Mouse (Mus musculus): ENCODE results near the gene Polr3g.

- TF ChIP-seq CTCF (IDR thresholded peaks at IDR 0.05; ENCODE audit: borderline replicate concordance, control insufficient read depth, extremely low read depth, insufficient read depth, low read length, poor library complexity): no peak
- no peak for TF ChIP-seq POLR2A (IDR thresholded peaks at IDR 0.05; ENCODE audit: control insufficient read depth, extremely low read depth, insufficient read depth, low read length, poor library complexity)
Measured at GRCm38 (mm10) chr13:81644047-81644565, 66.7 kb downstream of the Polr3g start.
